Mouse (Mus musculus) liver, adult 2 months (tissue): ENCODE measurements around the gene Atp11a. TPM values are rescaled to one million over a fixed set of nuclear protein-coding genes. Genes with fewer than 3 reads are reported as not detected.

Source experiments
- DNase-seq: peaks from one replicate; pipeline ENCODE4 v3.0.0-alpha.2; 2011; ENCODE audit warnings: low read depth, low spot score; ENCODE audit errors: extremely low read depth
- H3K27ac ChIP-seq: fragments of 200-500 bp; replicated peaks from 2 replicates; pipeline ENCODE4 v1.5.1; 2012; ENCODE audit warnings: low read depth, mild to moderate bottlenecking, control low read depth, inconsistent platforms, low read length; ENCODE audit not compliant: insufficient read depth
- H3K27me3 ChIP-seq: fragments of 200-500 bp; 2 replicates; pipeline ENCODE4 v1.6.1; 2012; ENCODE audit warnings: mild to moderate bottlenecking, moderate library complexity, low read length, inconsistent platforms; ENCODE audit not compliant: control insufficient read depth, insufficient read depth
- H3K36me3 ChIP-seq: fragments of 200-500 bp; 2 replicates; pipeline ENCODE4 v1.6.1; 2012; ENCODE audit warnings: low read length, inconsistent platforms; ENCODE audit not compliant: control insufficient read depth, insufficient read depth
- H3K4me1 ChIP-seq: fragments of 200-500 bp; 2 replicates; pipeline ENCODE4 v1.6.1; 2011; ENCODE audit warnings: low read length; ENCODE audit not compliant: control insufficient read depth, insufficient read depth
- H3K4me3 ChIP-seq: fragments of 200-500 bp; 2 replicates; pipeline ENCODE4 v1.5.1; 2011; ENCODE audit warnings: low read depth, mild to moderate bottlenecking, control low read depth, low read length, moderate library complexity; ENCODE audit not compliant: insufficient read depth
- H3K79me2 ChIP-seq: fragments of 200-500 bp; 2 replicates; pipeline ENCODE4 v1.6.1; 2012; ENCODE audit warnings: inconsistent platforms, mild to moderate bottlenecking, low read length, moderate library complexity; ENCODE audit not compliant: control insufficient read depth, insufficient read depth
- H3K9ac ChIP-seq: fragments of 200-500 bp; 2 replicates; pipeline ENCODE4 v1.6.1; 2012; ENCODE audit warnings: low read depth, mild to moderate bottlenecking, control low read depth, inconsistent platforms, low read length
- CTCF ChIP-seq: fragments of 200-500 bp; IDR thresholded peaks from 2 replicates; pipeline ENCODE4 v1.5.1; 2011; ENCODE audit warnings: low read depth, low read length, control low read depth
- POLR2A ChIP-seq: fragments of 200-500 bp; IDR thresholded peaks from 2 replicates; pipeline ENCODE4 v1.6.1; 2011; ENCODE audit warnings: low read length, control low read depth; ENCODE audit not compliant: insufficient read depth; ENCODE audit errors: extremely low read depth
- WGBS: fragments of 180-500 bp; shearing (Covaris S2); methylation state at CpG from one replicate; pipeline ENCODE4 v1.1.7; 2018; 5-methylcytosine and 5-hydroxymethylcytosine counted together
- polyA plus RNA-seq: library from polyadenylated mRNA; depleted of rRNA; stranded (reverse); fragments of >200 nt; gene quantifications from 2 replicates; pipeline ENCODE4 v1.2.3, GENCODE M21; 2012
- total RNA-seq: library from RNA; depleted of rRNA; stranded (reverse); fragments of >200 nt; gene quantifications from 2 replicates; pipeline ENCODE4 v1.2.3, GENCODE M21; 2014

The Atp11a gene
- total and polyA plus RNA-seq, 2 experiments: 4.8 to 6.6 TPM

DNA sequence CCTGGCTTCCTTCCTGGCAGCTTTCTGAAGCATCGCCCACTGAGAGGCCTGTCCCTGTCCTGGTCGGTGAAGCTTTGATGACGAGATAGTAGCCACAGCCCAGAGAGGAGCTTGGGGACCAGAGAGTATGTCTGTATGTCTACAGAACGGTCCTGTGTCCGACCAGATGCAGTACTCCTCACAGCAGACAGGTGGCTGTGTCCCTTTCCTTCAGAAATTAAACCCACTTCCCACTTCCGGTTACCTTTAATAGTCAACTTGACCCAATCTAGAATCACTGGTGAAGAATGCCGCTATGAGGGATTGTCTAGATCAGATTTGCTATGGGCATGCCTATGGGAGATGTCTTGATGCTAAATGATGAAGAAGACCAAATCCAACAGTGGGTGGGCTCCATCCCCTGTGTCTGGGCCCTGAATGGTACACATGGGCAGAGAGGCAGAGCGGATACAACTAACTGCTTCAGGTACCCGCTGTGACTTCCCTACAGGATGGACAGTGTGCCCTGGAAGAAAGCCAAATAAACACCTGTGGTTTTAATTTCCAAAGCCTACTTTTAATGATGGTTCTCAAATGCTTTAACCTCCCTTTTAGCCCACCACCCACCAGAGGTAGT, 138.8 kb downstream of the Atp11a start:
- Histone ChIP-seq H3K27ac (no peak overlapping the region), H3K4me3 (no peak overlapping the region), H3K4me1 (peaks cover 4% of the 10 kb centered on the region), H3K27me3 (0 out of 2 replicates have a peak, but pooled peaks cover 6% of the 10 kb centered on the region), H3K36me3 (no peaks in the 10 kb centered on the region), H3K79me2 (no peaks in the 10 kb centered on the region), H3K9ac (no peak overlapping the region)
- 63% methylated on average over 9 of the region's 9 CpGs for WGBS
- DNase-seq: no peak
- TF ChIP-seq CTCF (no peak; the same call in 1 of the 2 replicates), POLR2A (no peak)

DNA sequence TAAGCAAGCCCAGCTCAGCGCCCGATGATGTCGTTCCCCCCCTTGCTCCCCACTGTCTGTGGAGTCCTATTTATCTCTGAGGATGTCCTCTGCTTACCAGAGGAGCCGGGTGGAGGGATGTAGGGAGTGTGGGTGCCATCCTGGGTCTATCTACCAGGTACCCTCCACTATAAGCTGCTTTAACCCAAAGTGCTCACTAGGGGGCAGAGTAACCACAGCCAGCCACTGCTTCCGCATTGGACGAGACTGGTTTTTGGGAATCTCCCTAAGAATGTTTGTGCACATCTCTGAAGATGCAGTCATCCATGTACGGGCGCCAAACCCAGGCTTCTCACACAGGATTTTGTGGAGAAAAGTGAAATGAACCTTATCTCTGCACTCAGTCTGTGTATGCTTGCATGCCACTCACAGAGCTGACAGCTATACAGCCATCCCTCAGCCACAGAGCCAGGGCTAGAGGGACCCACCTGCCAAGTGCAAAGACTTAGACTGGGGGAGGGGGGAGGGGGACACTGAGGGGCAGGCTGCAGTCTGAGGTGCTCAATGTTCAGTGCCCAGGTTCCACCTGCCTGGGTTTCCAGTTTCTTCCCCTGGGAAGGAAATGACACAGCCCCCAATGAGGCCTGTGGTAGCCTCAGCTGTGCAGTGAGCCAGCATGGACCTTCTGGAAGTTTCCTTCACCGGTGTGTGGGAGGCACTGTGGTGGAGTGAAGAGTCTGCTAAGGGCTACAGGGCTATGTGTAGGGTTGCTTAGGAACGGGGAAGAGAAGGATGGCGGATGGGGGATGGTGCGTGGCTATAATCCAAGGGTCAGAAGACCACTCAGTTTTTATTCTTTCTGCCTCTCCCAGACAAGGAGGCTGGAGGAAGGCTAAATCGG, 139.9 kb downstream of the Atp11a start:
- Histone ChIP-seq H3K79me2 (no peaks in the 10 kb centered on the region), H3K9ac (no peak overlapping the region), H3K27ac (no peak overlapping the region), H3K36me3 (no peaks in the 10 kb centered on the region), H3K4me1 (peaks cover 4% of the 10 kb centered on the region), H3K4me3 (no peak overlapping the region), H3K27me3 (0 out of 2 replicates have a peak, but pooled peaks cover 6% of the 10 kb centered on the region)
- peak; percentile 21 for DNase-seq
- WGBS: 44% methylated on average over 13 of the region's 13 CpGs
- TF ChIP-seq CTCF (peak; percentile 68), POLR2A (no peak)

DNA sequence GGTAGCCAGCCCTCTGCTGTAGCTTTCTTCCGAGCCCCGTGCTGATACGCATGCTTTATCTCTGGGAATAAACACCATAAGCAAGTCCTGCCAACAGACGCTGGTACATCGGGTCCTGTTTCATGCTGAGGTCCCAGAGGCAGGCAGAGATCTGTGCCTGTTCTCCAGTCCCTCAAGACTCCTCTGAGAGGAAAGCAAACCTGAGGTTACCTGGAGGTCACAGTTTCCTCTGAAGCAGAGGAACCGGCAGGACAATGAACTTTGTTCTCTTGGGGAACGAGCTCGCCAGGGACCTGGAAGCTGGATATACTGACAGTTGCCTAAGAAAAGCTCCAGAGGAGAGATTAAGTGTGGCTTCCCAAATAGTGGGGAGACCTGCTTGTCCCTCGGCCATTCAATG, 141.0 kb downstream of the Atp11a start:
- Histone ChIP-seq H3K27ac (no peak overlapping the region), H3K9ac (no peak overlapping the region), H3K27me3 (0 out of 2 replicates have a peak, but pooled peaks cover 6% of the 10 kb centered on the region), H3K36me3 (no peaks in the 10 kb centered on the region), H3K4me1 (peaks cover 4% of the 10 kb centered on the region), H3K4me3 (no peak overlapping the region), H3K79me2 (no peaks in the 10 kb centered on the region)
- peak; percentile 56 for DNase-seq
- TF ChIP-seq CTCF: no peak
- TF ChIP-seq POLR2A: no peak
- WGBS: 10% methylated on average over 9 of the region's 9 CpGs

DNA sequence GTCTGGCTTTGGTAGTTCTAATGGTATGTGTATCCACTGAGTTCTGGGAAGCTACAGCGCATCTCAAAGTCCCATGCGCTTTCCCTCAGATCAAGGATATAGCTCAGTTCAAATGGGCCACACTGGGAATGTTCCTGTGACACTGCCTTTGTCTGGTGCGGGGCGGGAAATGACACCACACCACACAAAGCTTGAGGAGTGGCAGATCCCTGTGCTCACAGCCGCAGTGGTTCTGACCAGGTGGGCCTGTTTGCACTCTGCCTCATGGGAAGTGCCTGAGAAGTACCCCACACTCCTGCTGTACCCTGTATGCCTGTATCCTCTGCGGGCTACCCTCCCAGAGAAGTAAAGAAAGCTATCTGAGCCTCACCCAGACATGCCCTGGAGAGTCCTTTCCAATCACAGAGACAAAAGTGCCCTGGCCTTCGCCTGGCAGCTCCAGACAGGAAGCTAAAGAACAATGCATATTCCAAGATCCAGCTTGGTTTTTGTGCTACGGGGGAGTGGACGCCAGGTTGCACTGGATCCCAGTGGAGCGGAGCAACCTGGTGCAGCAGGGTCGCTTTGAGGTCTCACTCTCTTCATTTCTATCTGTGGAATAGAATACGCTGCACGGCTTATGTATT, 147.1 kb downstream of the Atp11a start:
- Histone ChIP-seq H3K9ac (no peak overlapping the region), H3K79me2 (no peaks in the 10 kb centered on the region), H3K4me1 (no peaks in the 10 kb centered on the region), H3K36me3 (no peaks in the 10 kb centered on the region), H3K27me3 (no peaks in the 10 kb centered on the region), H3K4me3 (no peak overlapping the region), H3K27ac (no peak overlapping the region)
- no peak for DNase-seq
- 81% methylated on average over 13 of the region's 13 CpGs for WGBS
- TF ChIP-seq POLR2A: no peak
- TF ChIP-seq CTCF: no peak

DNA sequence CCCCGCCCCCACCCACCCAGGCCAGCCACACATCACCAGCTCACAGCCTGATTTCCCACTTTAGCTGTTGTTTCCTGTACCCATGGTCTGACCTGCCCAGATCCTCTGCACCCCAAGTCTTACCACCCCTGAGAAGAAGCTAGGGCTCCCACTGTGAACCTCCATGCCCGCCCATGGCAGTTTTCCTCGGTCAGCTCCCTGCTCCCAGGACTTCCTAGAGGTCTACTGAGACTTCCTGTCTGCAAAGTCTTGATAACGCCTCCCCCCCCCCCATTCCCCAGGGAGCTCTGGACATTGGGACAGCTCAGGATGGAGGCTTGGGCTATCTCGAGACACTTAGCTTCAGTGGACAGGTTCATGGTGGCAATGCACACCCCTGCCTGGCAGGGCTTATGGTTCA, 148.3 kb downstream of the Atp11a start:
- H3K27ac ChIP-seq: no peak overlapping the region
- no peak for TF ChIP-seq CTCF
- no peak for TF ChIP-seq POLR2A
- no peaks in the 10 kb centered on the region for H3K27me3 ChIP-seq
- no peaks in the 10 kb centered on the region for H3K4me1 ChIP-seq
- no peaks in the 10 kb centered on the region for H3K79me2 ChIP-seq
- no peaks in the 10 kb centered on the region for H3K36me3 ChIP-seq
- DNase-seq: no peak
- H3K9ac ChIP-seq: no peak overlapping the region
- 69% methylated on average over 5 of the region's 5 CpGs for WGBS
- H3K4me3 ChIP-seq: no peak overlapping the region
